Mouse (Mus musculus): Measurements from ENCODE around the gene 4933414I15Rik.

Gene 4933414I15Rik

DNA sequence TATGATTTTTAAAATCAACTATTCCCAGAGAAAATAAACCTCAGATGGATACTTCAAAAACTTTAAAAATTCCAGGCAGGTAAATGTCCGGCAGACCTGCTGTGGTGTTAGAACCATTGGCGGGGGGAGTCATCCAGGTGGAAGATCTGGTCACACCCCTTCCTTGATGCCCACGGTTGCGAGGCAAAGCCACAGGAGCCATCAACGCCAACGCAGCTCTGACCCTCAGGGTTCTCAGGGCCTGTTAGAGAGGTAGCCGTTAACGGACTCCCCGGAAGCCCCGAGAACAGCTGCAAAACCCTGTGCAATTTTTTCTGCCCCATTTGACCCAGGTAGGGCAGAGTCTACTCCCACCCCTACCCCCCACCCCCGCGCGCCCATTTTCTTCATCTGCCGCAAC is at the start of gene 4933414I15Rik:
Gene 4933414I15Rik (minus strand): TSS at position 260 of the 400 bp plus-strand sequence.
- no peak for DNase-seq (ENCODE audit: low read depth, low spot score)

DNA sequence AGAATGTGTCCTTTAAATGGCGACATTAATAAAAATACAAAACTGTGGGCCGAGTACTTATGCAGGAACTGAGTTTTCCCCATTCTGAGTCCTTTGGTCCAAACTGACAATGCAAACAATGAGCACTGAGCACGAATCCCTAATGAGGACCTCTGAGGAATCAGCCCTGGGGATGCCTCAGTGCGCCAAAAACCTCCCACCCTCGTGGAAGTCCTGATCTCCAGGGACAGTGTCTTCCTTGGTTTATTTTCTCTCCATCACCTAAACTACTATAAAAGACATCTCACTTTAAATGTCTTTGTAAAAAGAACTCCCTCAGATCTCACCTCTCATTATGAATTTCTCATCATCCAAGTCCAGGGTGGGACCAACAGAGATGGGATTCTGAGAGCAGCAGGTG is 38.1 kb upstream of the 4933414I15Rik start, which contains the start of gene Olfr1377:
Gene Olfr1377 (plus strand): TSS at position 301 of the 400 bp plus-strand sequence.
- DNase-seq (ENCODE audit: low read depth, low spot score), result no peak

DNA sequence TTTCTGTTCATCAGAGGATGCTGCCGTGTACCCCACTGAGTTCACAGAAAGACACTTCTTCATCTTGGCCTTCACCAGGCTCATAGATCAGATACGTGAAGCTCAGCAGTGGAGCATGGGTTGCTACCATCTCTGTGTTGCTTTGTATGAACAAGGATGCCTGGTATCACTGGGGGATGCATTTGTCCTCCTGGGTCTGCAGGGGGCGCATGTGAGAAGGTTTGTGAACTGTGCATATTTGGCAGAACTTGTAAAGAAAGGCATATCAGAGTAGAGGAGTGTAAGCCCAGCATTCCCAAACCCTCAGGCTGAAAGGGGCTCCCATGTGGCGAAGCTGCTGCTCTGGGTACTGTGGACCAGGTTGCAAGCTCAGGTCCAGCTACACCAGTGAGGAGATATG is 33.7 kb upstream of the 4933414I15Rik start:
- DNase-seq (ENCODE audit: low read depth, low spot score), result no peak

DNA sequence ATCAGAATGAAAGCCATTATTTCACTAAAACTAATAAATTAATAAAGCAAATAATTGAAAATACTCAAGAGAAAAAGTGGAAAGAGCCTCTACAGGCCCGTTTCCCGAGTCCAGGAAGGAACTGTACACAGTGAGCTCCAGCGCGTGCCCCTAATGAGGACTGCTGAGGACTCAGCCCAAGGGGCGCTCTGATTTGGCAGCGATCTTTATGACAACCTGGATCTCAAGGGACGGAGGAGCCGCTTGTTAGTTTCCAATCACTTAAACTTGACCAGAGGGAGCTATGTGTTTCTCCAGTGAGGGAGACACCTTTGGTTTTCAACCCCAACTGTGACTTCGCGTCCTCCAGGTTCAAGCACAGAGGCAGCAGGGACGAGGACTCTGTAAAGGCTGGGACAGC is 22.7 kb upstream of the 4933414I15Rik start, which contains the start of gene Olfr1378:
Gene Olfr1378 (plus strand): TSS at position 301 of the 400 bp plus-strand sequence.
- DNase-seq (ENCODE audit: low read depth, low spot score), result no peak

DNA sequence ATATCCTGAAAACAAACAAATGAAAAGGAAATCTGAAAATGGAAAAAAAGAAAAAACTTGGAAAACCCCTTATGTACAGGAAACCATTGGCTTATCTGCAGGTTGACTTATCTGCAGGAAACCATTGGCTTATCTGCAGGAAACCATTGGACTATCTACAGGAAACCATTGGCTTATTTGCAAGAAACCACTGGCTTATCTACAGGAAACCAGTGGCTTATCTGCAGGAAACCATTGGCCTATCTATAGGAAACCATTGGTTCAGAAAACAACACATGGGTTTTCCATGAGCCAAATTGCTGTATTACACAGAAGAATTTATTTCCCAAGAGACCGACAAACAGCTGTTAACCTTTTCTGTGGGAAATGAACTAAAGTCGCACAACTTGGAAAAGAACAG is 21.3 kb upstream of the 4933414I15Rik start:
- no peak for DNase-seq (ENCODE audit: low read depth, low spot score)

DNA sequence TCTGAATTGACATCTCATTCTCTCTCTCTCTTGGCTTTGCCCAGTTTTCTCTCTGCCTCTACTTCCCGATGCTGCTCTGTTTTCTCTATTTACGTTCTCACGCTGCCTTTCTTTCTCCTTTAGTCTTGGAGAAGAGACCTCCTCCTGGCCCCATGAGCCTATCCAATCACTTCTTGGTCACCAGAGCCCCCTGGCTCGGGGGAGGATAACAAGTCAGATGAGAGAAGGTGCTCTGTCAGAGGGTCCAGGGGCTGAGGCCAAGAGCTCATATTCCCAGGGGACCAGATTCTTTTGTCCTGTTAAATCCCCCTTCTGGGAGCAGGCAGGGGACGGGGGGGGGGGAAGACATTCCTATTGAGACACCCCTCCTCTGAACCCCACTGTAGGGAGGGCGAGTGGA is 10.1 kb upstream of the 4933414I15Rik start, which contains the start of gene Prop1:
Gene Prop1 (minus strand): TSS at position 101 of the 400 bp plus-strand sequence.
- no peak for DNase-seq (ENCODE audit: low read depth, low spot score)

DNA sequence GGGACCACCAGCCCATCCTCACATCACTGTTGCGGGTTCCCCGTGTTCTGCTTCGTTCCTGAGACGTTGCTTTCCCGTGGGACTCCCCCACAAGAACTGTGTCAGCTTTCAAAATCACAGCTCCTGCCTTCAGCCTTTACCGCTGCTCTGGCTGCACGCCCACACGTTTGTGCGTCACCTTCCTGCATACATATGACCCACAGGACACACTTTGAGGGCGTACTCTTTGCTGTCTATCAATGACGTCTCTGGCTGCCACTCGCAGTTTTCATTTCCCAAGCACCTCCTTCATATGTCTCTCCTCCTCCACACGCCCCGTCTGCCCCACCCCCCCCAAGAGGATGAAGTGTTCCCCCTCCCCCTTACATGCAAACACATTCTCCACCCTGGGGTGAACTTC is 8.7 kb upstream of the 4933414I15Rik start:
- DNase-seq (ENCODE audit: low read depth, low spot score), result peak; percentile 71

DNA sequence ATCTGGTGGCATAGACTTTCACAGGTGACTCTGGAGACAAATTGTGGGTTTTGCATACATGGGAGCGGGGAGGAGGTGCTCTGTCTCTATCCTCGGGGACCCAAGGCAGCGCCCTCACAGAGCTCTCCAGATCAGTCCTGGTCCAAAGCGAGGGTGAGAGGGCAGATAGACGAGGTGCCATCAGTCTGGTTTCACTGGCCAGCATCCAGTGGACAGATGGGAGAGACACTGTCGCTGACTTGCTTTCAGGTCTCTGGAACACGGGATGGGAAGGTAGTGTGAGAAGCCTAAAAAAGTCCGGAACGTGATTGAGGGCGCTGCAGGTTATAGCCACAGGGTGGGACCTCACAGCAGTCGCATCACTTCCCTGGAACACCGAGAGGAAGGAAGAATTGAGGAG is 1.2 kb downstream of the 4933414I15Rik start:
- DNase-seq (ENCODE audit: low read depth, low spot score), result no peak

DNA sequence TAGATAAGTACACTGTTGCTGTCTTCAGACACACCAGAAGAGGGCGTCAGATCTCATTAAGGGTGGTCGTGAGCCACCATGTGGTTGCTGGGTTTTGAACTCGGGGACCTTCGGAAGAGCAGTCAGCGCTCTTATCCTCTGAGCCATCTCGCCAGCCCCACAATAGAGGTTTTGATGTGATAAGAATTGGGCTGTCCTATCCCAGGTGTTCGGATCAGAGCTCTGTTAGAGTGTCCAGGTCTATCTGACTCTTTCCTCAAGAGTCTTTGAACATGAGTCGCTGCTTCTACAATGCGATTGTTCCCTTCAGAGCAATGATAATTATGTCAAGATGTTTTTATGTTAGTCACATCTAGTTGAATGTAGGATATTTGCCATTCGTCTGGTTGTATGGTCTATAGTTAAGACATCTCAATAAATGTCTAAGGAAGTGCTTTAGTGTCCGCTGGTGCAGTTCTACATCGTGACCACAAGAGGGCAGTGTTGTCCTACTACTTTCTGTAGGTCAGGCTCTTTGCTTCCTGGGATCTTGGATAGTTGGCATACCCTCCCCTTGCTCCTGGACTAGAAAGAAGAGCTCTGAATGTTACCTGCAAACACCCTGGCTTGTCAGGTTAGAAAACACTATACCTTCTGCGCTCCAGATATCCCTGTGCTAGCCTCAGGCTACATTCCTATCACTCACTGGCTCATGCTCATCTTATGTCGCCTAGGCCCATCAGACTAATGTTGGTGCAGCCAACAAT is 3.8 kb downstream of the 4933414I15Rik start:
- DNase-seq (ENCODE audit: low read depth, low spot score), result peak; percentile 66

DNA sequence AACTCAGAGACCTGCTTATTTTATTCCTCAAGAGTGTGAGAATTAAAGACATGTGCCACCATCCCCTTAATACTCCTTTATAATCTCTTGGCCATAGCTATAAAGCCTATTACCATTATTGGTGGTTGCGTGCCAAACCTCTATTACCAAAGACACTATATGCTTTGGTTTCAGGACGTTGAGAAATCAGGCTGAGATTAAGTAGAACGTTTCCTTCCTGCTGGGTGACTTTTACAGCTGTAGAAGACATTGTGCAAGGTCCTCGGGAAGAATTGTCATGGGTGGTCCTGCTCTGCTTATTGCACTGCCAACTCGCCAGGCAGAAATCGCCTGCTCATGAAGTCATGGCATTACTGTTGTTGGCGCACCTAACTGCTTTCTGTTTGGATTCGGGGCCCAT is 5.1 kb downstream of the 4933414I15Rik start:
- DNase-seq (ENCODE audit: low read depth, low spot score), result no peak

DNA sequence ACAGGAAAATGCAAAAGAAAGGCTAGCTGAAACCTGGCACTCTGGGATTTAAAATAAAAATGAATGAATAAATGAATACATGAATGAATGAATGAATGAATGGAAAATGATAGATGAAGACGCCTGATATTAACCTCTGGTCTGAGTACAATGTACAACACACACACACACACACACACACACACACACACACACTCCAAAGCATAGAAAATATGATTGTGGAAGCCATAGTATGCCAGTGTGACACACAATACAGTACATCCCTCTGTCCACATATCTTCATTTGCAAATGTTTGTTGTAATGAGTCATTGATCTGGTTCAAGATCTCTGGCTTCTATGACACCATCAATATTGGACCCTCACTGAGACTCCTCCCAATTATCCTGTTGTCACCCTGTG is 11.5 kb downstream of the 4933414I15Rik start:
- no peak for DNase-seq (ENCODE audit: low read depth, low spot score)

DNA sequence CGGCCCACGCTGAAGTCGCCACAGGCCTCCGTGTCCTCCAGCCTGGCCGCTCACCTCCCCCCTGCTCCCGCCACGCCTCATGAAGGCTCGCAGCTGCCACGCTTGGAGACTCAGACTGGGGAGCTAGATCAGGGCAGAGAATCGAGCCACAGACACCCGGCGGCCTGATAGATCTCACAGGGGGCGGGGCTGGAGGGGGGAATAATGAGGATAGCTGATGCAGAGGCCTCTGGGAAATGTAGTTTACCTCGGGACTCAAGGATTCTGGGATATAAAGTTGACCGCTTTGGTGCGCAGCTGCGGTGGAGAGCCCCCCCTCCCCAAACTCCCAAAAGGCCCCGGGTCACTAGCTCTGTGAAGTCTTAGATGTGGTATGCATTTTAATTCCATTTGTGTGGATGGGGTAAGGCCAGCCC is 12.1 kb downstream of the 4933414I15Rik start, which contains the start of gene Zfp354b:
Gene Zfp354b (minus strand): TSS at position 183 of the 416 bp plus-strand sequence.
- peak; percentile 48 for DNase-seq (ENCODE audit: low read depth, low spot score)

DNA sequence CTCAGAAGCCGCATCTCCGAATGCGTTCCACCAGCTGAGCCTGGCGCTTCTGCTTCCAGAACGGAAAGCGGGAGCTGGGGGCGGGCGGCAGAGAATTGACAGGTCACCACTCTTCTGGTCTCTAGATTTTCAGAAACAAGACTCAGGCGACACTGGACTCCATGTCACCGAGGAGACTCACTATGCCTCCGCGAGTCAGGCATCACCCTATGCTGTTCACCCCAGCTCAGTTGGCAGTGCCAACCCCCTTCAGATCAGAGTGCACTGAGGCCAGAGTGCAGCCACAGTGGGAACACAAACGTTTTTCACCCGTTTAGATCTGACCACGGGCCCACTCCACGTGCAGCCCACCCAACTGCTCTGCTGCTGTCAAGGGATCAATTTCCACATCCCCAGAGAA is 12.5 kb downstream of the 4933414I15Rik start:
- no peak for DNase-seq (ENCODE audit: low read depth, low spot score)

DNA sequence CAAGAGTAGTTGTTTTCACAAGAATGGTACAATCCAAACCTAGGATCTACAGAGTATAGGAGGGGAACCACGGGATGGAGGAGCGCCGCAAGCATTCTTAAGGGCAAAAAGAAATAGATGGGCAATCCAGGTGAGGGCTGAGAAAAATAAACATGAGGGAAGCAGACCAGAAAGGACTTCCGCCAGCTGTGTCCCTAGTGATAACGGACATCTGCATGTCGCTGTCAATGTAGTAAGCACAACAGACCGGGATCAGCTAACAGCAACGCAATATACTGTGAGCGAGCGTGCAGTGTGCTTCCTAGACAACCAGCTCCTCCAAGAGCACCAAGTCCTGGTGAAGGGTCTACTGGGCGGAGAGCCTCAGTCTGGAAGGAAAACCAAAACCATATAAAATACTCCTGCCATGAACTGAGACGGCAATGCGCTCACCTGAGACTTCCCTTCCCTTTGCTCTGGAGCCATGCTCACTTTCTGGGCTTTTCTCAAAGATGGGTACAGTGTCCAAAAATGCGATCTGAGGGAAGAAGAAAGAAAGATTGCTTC is 13.0 kb downstream of the 4933414I15Rik start:
- no peak for DNase-seq (ENCODE audit: low read depth, low spot score)

DNA sequence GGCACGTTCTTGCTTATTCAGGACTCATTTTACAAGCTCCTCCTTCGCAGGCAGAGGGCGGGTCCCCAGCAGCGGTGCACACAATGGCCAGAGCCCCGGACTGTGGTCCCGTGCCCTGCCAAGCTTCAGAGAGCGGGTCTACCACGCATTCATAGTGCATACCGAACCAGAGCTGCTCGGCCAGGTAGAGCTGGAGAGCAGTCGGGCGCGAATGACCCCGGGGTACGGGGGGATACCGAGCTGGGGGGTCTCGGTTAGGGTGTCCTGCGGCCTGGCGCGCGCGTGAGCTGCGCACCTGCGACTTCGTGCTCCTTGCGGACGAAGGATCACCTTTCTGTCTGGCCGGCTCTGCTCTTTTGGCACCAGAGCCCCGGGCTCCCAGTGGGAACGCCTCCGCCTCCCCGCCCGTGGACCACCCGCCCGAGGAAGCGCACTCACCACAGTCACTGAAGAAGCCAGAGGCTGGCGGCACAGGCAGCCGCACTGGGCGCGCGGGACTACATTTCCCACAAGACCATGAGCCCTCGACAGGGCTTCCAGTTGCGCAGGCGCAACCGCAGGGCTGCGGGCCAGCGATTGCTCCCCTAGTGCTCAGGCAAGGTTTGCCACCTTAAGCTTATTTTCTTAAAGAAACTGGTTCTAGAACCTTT is 27.8 kb downstream of the 4933414I15Rik start, which contains the start of gene Zfp2:
Gene Zfp2 (minus strand): TSS at position 495 of the 650 bp plus-strand sequence.
- peak; percentile 92 for DNase-seq (ENCODE audit: low read depth, low spot score)

DNA sequence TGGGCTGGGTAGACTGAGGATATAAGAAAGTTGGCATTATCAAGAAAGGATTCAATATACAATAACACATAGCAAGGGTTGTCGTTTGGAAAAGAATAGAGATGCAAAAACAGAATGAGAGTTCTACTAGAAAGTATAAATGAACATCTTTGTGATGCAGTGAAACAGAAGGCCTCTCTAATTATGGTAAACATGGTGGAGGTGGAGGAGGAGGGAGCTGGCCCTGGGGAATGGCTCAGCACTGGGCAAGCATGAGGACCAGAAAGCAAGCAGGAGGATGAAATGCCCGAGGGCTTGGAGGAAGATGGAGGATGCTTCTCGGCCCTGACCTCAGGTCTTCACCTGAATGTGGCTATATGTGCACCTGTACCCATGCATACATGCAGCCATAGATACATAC is 29.1 kb downstream of the 4933414I15Rik start:
- DNase-seq (ENCODE audit: low read depth, low spot score), result no peak

DNA sequence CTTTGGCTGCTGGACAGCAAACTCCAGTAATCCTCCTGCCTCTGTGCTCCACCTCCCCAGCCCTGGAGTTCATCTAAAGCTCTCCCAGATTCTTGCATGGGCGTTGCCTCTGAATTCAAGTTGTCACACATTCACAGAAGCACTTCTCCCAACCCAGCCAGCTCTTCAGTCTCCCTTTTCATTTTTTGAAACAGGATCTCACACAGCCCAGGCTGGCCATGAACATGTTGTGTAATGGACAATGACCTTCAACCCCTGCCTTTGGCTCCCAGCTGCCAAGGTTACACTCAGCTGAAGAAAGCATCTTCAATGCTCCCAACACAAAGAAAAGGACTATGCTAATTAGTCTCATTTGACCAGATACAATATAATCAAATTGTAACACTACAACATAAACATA is 30.3 kb downstream of the 4933414I15Rik start:
- no peak for DNase-seq (ENCODE audit: low read depth, low spot score)

DNA sequence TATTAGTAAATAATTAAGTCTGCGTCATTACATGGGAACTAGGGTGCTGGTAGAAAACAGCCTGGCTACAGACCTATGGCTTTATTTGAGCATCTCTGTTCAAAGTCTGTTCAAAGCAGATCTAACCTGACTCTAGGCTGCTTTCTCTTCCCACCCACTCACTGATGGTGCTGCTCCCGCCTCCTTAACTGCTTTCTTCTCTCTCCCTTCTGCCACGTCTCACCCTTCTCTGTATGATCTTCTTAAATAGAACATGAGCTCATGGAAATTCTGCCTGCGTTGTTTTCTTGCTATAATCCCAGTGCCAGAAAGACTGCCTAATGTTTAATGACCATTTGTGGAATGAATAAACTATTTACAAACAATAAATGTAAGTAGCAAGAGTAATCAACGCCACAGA is 35.4 kb downstream of the 4933414I15Rik start:
- DNase-seq (ENCODE audit: low read depth, low spot score), result no peak

DNA sequence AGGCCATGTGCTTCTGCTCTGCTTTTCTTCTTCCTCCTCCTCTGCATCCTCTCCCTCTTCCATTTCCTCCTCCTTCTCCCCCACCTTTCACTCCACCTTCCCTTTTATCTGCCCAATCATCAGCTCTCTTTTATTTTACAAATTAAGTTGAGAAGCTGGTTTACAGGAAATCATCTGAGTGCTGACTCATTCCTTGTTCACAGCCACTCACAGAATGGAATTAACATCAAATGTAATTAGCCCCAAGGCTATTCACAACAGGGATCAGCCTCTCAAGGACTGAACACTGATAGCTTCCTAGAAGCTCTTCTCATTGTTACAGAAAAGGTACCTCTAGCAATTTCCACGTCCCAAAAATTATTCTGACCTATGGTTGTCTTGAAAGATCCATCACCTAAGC is 46.2 kb downstream of the 4933414I15Rik start:
- no peak for DNase-seq (ENCODE audit: low read depth, low spot score)

DNA sequence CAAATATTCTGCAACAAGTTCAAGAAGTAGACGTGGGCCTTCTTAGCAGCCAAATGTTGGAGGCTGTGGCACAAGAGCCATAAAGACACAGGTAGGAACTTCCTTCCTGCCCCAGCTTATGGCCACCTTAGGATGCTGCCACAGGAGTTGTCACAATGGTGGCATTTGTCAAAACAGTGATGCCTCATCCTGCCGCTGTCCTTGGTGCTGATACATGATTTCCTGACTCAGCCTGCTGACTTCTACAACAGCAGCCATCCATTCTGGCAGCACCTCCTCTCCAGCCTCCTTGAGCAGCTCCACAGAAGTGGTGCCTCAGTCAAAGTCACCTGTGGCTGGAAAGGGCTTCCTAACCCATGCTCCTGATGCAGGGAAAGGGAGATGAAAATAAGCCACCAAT is 51.1 kb downstream of the 4933414I15Rik start:
- peak; percentile 20 for DNase-seq (ENCODE audit: low read depth, low spot score)

All from CD4-positive, CD25-positive, alpha-beta regulatory T cell, adult 2 months (primary cell).